Mouse (Mus musculus) midbrain, postnatal 0 days (tissue): ENCODE results near the gene Dhx32. TPM values are rescaled to one million over a fixed set of nuclear protein-coding genes. Genes with fewer than 3 reads are reported as not detected.
A peak's percentile ranks its signal among the peaks of the same experiment; 100 is the strongest.

Experiments used
- ATAC-seq: fragments of 200-750 bp; cut with Nextera tagmentation; 2 replicates; pipeline ENCODE4 v1.8.0; 2017; ENCODE audit warnings: moderate number of reproducible peaks, mild to moderate bottlenecking, moderate TSS enrichment, moderate library complexity; ENCODE audit not compliant: low FRiP score
- DNase-seq: peaks from one replicate; pipeline ENCODE4 v3.0.0-alpha.2; 2015; ENCODE audit warnings: low spot score
- H3K27ac ChIP-seq: fragments of 300-500 bp; sonication (generic); 2 replicates; pipeline ENCODE4 v1.5.1; 2014; ENCODE audit warnings: low read depth, mild to moderate bottlenecking, low read length, mixed read lengths
- H3K27me3 ChIP-seq: fragments of 300-500 bp; sonication (generic); 2 replicates; pipeline ENCODE4 v1.6.1; 2014; ENCODE audit warnings: low read length, control low read depth, mixed read lengths; ENCODE audit not compliant: insufficient read depth
- H3K36me3 ChIP-seq: fragments of 300-500 bp; sonication (generic); 2 replicates; pipeline ENCODE4 v1.6.1; 2014; ENCODE audit warnings: low read length, control low read depth, mixed read lengths; ENCODE audit not compliant: insufficient read depth
- H3K4me1 ChIP-seq: fragments of 300-500 bp; sonication (generic); 2 replicates; pipeline ENCODE4 v1.6.1; 2014; ENCODE audit warnings: mild to moderate bottlenecking, control low read depth, antibody characterized with exemption, low read length, mixed read lengths; ENCODE audit not compliant: insufficient read depth
- H3K4me2 ChIP-seq: fragments of 300-500 bp; sonication (generic); 2 replicates; pipeline ENCODE4 v1.6.1; 2014; ENCODE audit warnings: low read depth, mild to moderate bottlenecking, low read length, mixed read lengths; ENCODE audit not compliant: poor library complexity, severe bottlenecking
- H3K4me3 ChIP-seq: fragments of 300-500 bp; sonication (generic); 2 replicates; pipeline ENCODE4 v1.5.1; 2014; ENCODE audit warnings: low read depth, mild to moderate bottlenecking, low read length, moderate library complexity
- H3K9ac ChIP-seq: fragments of 300-500 bp; sonication (generic); replicated peaks from 2 replicates; pipeline ENCODE4 v1.6.1; 2014; ENCODE audit warnings: mild to moderate bottlenecking, low read length, moderate library complexity, mixed read lengths; ENCODE audit not compliant: poor library complexity, severe bottlenecking
- H3K9me3 ChIP-seq: fragments of 300-500 bp; sonication (generic); 2 replicates; pipeline ENCODE4 v1.6.1; 2016; ENCODE audit warnings: low read length, control low read depth
- CTCF ChIP-seq: IDR thresholded peaks from 2 replicates; pipeline ENCODE4 v1.5.1; 2016; ENCODE audit warnings: antibody characterized with exemption, mild to moderate bottlenecking
- WGBS: fragments of 180-500 bp; shearing (Covaris S2); extraction: QIAGEN DNeasy Blood & Tissue Kit; methylation state at CpG from one replicate; pipeline ENCODE4 v1.1.7; 2014; 5-methylcytosine and 5-hydroxymethylcytosine counted together
- polyA plus RNA-seq: library from polyadenylated mRNA; unstranded; fragments of >200 nt; fragmentation: Nextera tagmentation; extraction: Ambion mirVana; gene quantifications from 2 replicates; pipeline ENCODE4 v1.2.1, GENCODE M21; 2015
- total RNA-seq: library from RNA; depleted of rRNA; stranded (reverse); fragments of >200 nt; gene quantifications from 2 replicates; pipeline ENCODE4 v1.2.3, GENCODE M21; 2014

Gene Dhx32
- total and polyA plus RNA-seq, 2 experiments from 2014 or later, result 35.5 to 48.0 TPM

GRCm38 (mm10) chr7:133744209-133744608, 38.3 kb downstream of the Dhx32 start:
- Histone ChIP-seq H3K4me3 (no peak overlapping the region), H3K27ac (no peak overlapping the region), H3K4me1 (no peaks in the 10 kb centered on the region), H3K9ac (no peak overlapping the region), H3K4me2 (no peak overlapping the region), H3K36me3 (peaks cover 36% of the 10 kb centered on the region), H3K9me3 (no peaks in the 10 kb centered on the region), H3K27me3 (no peaks in the 10 kb centered on the region)
- DNase-seq, result no peak
- ATAC-seq, result no peak
- WGBS, result 81% methylated on average over 1 of the region's 1 CpGs
- no peak for TF ChIP-seq CTCF

GRCm38 (mm10) chr7:133743611-133744010, 38.9 kb downstream of the Dhx32 start:
- peak; percentile 77 for DNase-seq
- H3K4me1 ChIP-seq, result no peaks in the 10 kb centered on the region
- no peaks in the 10 kb centered on the region for H3K27me3 ChIP-seq
- no peak overlapping the region for H3K9ac ChIP-seq
- H3K4me3 ChIP-seq, result no peak overlapping the region
- H3K9me3 ChIP-seq, result no peaks in the 10 kb centered on the region
- TF ChIP-seq CTCF, result no peak
- peaks cover 35% of the 10 kb centered on the region for H3K36me3 ChIP-seq
- no peak overlapping the region for H3K4me2 ChIP-seq
- H3K27ac ChIP-seq, result no peak overlapping the region
- WGBS, result 65% methylated on average over 4 of the region's 4 CpGs
- no peak for ATAC-seq

- no peak overlapping the region for H3K4me3 ChIP-seq
- DNase-seq, result no peak
- peaks cover 28% of the 10 kb centered on the region for H3K36me3 ChIP-seq
- H3K27ac ChIP-seq, result no peak overlapping the region
- H3K27me3 ChIP-seq, result no peaks in the 10 kb centered on the region
- no peak overlapping the region for H3K4me2 ChIP-seq
- H3K9ac ChIP-seq, result no peak overlapping the region
- 88% methylated on average over 12 of the region's 12 CpGs for WGBS
- H3K4me1 ChIP-seq, result no peaks in the 10 kb centered on the region
- no peak for TF ChIP-seq CTCF
- no peak for ATAC-seq
- no peaks in the 10 kb centered on the region for H3K9me3 ChIP-seq
These were observed 39.8 kb downstream of the Dhx32 start for GRCm38 (mm10) chr7:133742530-133743325.

DNA sequence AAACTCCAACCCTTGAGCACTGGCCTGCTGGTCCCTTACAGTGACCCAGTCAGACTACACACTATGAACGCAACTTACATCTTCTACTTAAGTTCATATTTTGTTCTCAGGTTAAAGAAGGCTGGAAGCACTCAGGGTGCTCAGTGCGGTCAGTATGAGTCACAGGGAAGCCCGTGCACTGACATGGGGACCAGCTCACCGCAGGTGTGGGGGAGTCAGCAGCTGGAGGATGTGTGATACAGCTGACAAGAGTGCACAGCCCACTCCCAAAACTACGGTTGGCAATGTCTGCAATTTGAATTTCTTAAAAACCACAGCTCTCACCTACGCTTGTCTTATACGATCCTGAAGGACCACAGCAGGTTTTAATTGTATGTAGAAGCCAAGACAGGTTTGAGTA, 42.0 kb downstream of the Dhx32 start:
- TF ChIP-seq CTCF, result no peak
- WGBS, result 96% methylated on average over 7 of the region's 7 CpGs
- Histone ChIP-seq H3K4me2 (no peak overlapping the region), H3K9ac (no peak overlapping the region), H3K27me3 (no peaks in the 10 kb centered on the region), H3K9me3 (no peaks in the 10 kb centered on the region), H3K36me3 (peaks cover 23% of the 10 kb centered on the region; the same call in 1 of the 2 replicates), H3K27ac (no peak overlapping the region), H3K4me1 (no peaks in the 10 kb centered on the region), H3K4me3 (no peak overlapping the region)
- no peak for DNase-seq
- no peak for ATAC-seq

- H3K9me3 ChIP-seq, result no peaks in the 10 kb centered on the region
- no peak overlapping the region for H3K27ac ChIP-seq
- no peaks in the 10 kb centered on the region for H3K27me3 ChIP-seq
- ATAC-seq (no peak; the same call in 1 of the 2 replicates), DNase-seq (peak; percentile 71)
- no peaks in the 10 kb centered on the region for H3K4me1 ChIP-seq
- no peak overlapping the region for H3K9ac ChIP-seq
- peaks cover 21% of the 10 kb centered on the region for H3K36me3 ChIP-seq
- TF ChIP-seq CTCF, result no peak
- H3K4me2 ChIP-seq, result no peak overlapping the region
- H3K4me3 ChIP-seq, result no peak overlapping the region
- 65% methylated on average over 4 of the region's 4 CpGs for whole genome bisulfite sequencing
These were observed 50.4 kb downstream of the Dhx32 start for GRCm38 (mm10) chr7:133731971-133732645.
